In genomic region chr4:87767711-87768561, GRCm38 (mm10) we compare ENCODE assay signal across 10 mouse cellular contexts.
DNase-seq lines count a peak whose midpoint lies in the region; ATAC-seq and TF ChIP-seq lines count a peak whose summit lies in the region.
"Had no signal": no experiment of that assay in that cellular context is flagged by ENCODE, and none has a peak within 500 bp of the region (broad histone marks: within the 10 kb centered on the region; RNA-seq: fewer than 3 reads in every experiment).

No protein-coding gene starts in this region.

- no peak for TF ChIP-seq CTCF in lung, embryonic 14.5 days (IDR thresholded peaks at IDR 0.05; ENCODE audit: low read depth)
- no peak for TF ChIP-seq CTCF in lung, adult 2 months (IDR thresholded peaks at IDR 0.05; ENCODE audit: insufficient read depth, low read length)

- no peak overlapping the region for H3K9ac ChIP-seq in lung, embryonic 14.5 days
- no peak overlapping the region for H3K9ac ChIP-seq in forebrain, embryonic 12.5 days
- no peak overlapping the region for H3K9ac ChIP-seq in limb, embryonic 12.5 days (replicated peaks)

- WGBS in lung, embryonic 14.5 days: 28% methylated on average over 11 of the region's 11 CpGs
- WGBS in forebrain, embryonic 12.5 days: 33% methylated on average over 11 of the region's 11 CpGs
- 30% methylated on average over 11 of the region's 11 CpGs for WGBS in limb, embryonic 12.5 days
- WGBS in lung, adult 2 months: 59% methylated on average over 11 of the region's 11 CpGs

- no peaks in the 10 kb centered on the region for H3K36me3 ChIP-seq in lung, embryonic 14.5 days (ENCODE audit: insufficient read depth)
- H3K36me3 ChIP-seq in forebrain, embryonic 12.5 days (replicated peaks): peaks cover 6% of the 10 kb centered on the region
- peaks cover under 1% of the 10 kb centered on the region; the same call in 1 of the 2 replicates for H3K36me3 ChIP-seq in limb, embryonic 12.5 days

- H3K4me2 ChIP-seq in lung, embryonic 14.5 days: no peak overlapping the region
- no peak overlapping the region; the same call in 1 of the 2 replicates for H3K4me2 ChIP-seq in forebrain, embryonic 12.5 days
- H3K4me2 ChIP-seq in limb, embryonic 12.5 days: no peak overlapping the region

- H3K27ac ChIP-seq in lung, embryonic 14.5 days (ENCODE audit: low read depth): peak overlapping the region; percentile 64; the same call in 1 of the 2 replicates
- peak overlapping the region; percentile 53; the same call in 1 of the 2 replicates for H3K27ac ChIP-seq in forebrain, embryonic 12.5 days
- H3K27ac ChIP-seq in limb, embryonic 12.5 days: no peak overlapping the region
- H3K27ac ChIP-seq: gastrocnemius, adult 2 months had no signal

- H3K27me3 ChIP-seq in lung, embryonic 14.5 days (ENCODE audit: insufficient read depth, low read length): no peaks in the 10 kb centered on the region
- no peaks in the 10 kb centered on the region for H3K27me3 ChIP-seq in forebrain, embryonic 12.5 days
- H3K27me3 ChIP-seq in limb, embryonic 12.5 days: no peaks in the 10 kb centered on the region

- DNase-seq in lung, embryonic 14.5 days: peak; percentile 76
- DNase-seq in lung, postnatal 14 days: no peak
- DNase-seq in right cerebral cortex, postnatal 36 days (ENCODE audit: low spot score in 2 of 2): peak; percentile 5 to 23
- no peak for DNase-seq in urinary bladder, postnatal 36 days (ENCODE audit: low spot score in 2 of 2)
- no peak for DNase-seq in cerebellum, adult 18-20 months
- DNase-seq in lung, adult 2 months: no peak
- DNase-seq: gastrocnemius, adult 2 months had no signal

- H3K4me1 ChIP-seq in lung, embryonic 14.5 days (ENCODE audit: insufficient read depth): peaks cover 14% of the 10 kb centered on the region
- peaks cover 16% of the 10 kb centered on the region for H3K4me1 ChIP-seq in forebrain, embryonic 12.5 days
- H3K4me1 ChIP-seq in limb, embryonic 12.5 days (replicated peaks): peaks cover 14% of the 10 kb centered on the region
- no peaks in the 10 kb centered on the region for H3K4me1 ChIP-seq in lung, adult 2 months (ENCODE audit: control insufficient read depth, insufficient read depth, low read length)

- H3K4me3 ChIP-seq in lung, embryonic 14.5 days (ENCODE audit: low read depth, low read length): no peak overlapping the region
- H3K4me3 ChIP-seq in forebrain, embryonic 12.5 days (replicated peaks): no peak overlapping the region
- no peak overlapping the region for H3K4me3 ChIP-seq in limb, embryonic 12.5 days (replicated peaks)
- H3K4me3 ChIP-seq in lung, adult 2 months (replicated peaks; ENCODE audit: extremely low read depth, low read depth, low read length): no peak overlapping the region
- H3K4me3 ChIP-seq: gastrocnemius, adult 2 months; myocyte had no signal

- peaks cover 6% of the 10 kb centered on the region; the same call in 1 of the 2 replicates for H3K9me3 ChIP-seq in lung, embryonic 14.5 days (ENCODE audit: low read depth, low read length)
- no peaks in the 10 kb centered on the region for H3K9me3 ChIP-seq in forebrain, embryonic 12.5 days
- no peaks in the 10 kb centered on the region for H3K9me3 ChIP-seq in limb, embryonic 12.5 days

- TF ChIP-seq POLR2A in lung, adult 2 months (IDR thresholded peaks at IDR 0.05; ENCODE audit: borderline replicate concordance, extremely low read depth, low read depth, low read length): no peak

- peak; percentile 85 for ATAC-seq in lung, embryonic 14.5 days (ENCODE audit: insufficient read depth)
- ATAC-seq in forebrain, embryonic 12.5 days (ENCODE audit: low FRiP score): peak; percentile 84
- ATAC-seq in limb, embryonic 12.5 days (ENCODE audit: insufficient number of reproducible peaks, insufficient read depth, low FRiP score, low TSS enrichment, low read depth): peak; percentile 47; the same call in 1 of the 2 replicates

Comparison
In these comparisons a context has a peak if more than half of its experiments do, and no peak if none do; other contexts are left out.
1. DNase-seq: peak in lung, embryonic 14.5 days (single experiment) and right cerebral cortex, postnatal 36 days (2 of 2); none in lung, postnatal 14 days (single experiment), urinary bladder, postnatal 36 days (0 of 2), cerebellum, adult 18-20 months (0 of 2) and lung, adult 2 months (single experiment).
2. Peak in every context shown above with its lines, with median percentiles within 50 percentile points of each other: ATAC-seq.